Mouse (Mus musculus): ENCODE results near the gene Gdpd4. TPM values are rescaled to one million over a fixed set of nuclear protein-coding genes. Genes with fewer than 3 reads are reported as not detected.

Gene Gdpd4
- not detected in 2 replicates for polyA plus RNA-seq (2012; rRNA removed)

- Histone ChIP-seq H3K4me3 (replicated peaks; ENCODE audit: extremely low read depth, low read depth, low read length) (no peak within 1 kb of the TSS), H3K4me1 (ENCODE audit: control insufficient read depth, insufficient read depth, low read length) (no peaks in the 10 kb centered on the region)
- DNase-seq = no peak
- TF ChIP-seq POLR2A (IDR thresholded peaks at IDR 0.05; ENCODE audit: borderline replicate concordance, extremely low read depth, low read depth, low read length) = no peak
- TF ChIP-seq CTCF (IDR thresholded peaks at IDR 0.05; ENCODE audit: insufficient read depth, low read length) = no peak
- 78% methylated on average over 12 of the region's 12 CpGs for WGBS
Measured at GRCm38 (mm10) chr7:97919742-97920141, at the start of gene Gdpd4. Gdpd4 (plus strand) TSS chr7:97919955.

- TF ChIP-seq CTCF (IDR thresholded peaks at IDR 0.05; ENCODE audit: insufficient read depth, low read length) = no peak
- TF ChIP-seq POLR2A (IDR thresholded peaks at IDR 0.05; ENCODE audit: borderline replicate concordance, extremely low read depth, low read depth, low read length) = no peak
- H3K4me3 ChIP-seq (replicated peaks; ENCODE audit: extremely low read depth, low read depth, low read length) = no peak overlapping the region
- H3K4me1 ChIP-seq (ENCODE audit: control insufficient read depth, insufficient read depth, low read length) = no peaks in the 10 kb centered on the region
- 95% methylated on average over 4 of the region's 4 CpGs for WGBS
- DNase-seq = no peak
Measured at GRCm38 (mm10) chr7:97872396-97872795, 47.4 kb upstream of the Gdpd4 start.

DNA sequence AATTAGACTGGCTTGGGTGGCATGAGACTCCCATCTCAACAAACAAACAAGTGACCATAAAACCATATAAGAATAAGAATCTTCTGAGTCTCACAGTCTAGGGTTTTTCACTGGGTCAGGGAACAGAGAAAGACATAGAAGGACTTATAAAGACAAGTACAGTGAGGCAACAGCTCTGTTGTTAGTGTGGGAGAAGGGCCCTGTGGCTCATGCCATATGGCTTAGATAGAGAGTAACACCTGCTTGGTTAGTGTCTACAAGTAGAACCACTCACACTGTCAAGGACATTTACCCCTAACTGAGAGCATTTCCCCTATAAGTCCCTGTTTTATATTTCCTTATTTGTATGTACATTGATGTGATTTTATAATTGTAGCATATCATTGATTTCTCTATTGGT, 46.4 kb upstream of the Gdpd4 start:
- no peak for TF ChIP-seq CTCF (IDR thresholded peaks at IDR 0.05; ENCODE audit: insufficient read depth, low read length)
- DNase-seq = no peak
- Histone ChIP-seq H3K4me1 (ENCODE audit: control insufficient read depth, insufficient read depth, low read length) (no peaks in the 10 kb centered on the region), H3K4me3 (replicated peaks; ENCODE audit: extremely low read depth, low read depth, low read length) (no peak overlapping the region)

GRCm38 (mm10) chr7:97877846-97878538, 41.8 kb upstream of the Gdpd4 start:
- H3K4me1 ChIP-seq (ENCODE audit: control insufficient read depth, insufficient read depth, low read length) = no peaks in the 10 kb centered on the region
- 73% methylated on average over 7 of the region's 7 CpGs for WGBS
- DNase-seq = no peak
- H3K4me3 ChIP-seq (replicated peaks; ENCODE audit: extremely low read depth, low read depth, low read length) = no peak overlapping the region
- TF ChIP-seq CTCF (IDR thresholded peaks at IDR 0.05; ENCODE audit: insufficient read depth, low read length) = no peak
- no peak for TF ChIP-seq POLR2A (IDR thresholded peaks at IDR 0.05; ENCODE audit: borderline replicate concordance, extremely low read depth, low read depth, low read length)

DNA sequence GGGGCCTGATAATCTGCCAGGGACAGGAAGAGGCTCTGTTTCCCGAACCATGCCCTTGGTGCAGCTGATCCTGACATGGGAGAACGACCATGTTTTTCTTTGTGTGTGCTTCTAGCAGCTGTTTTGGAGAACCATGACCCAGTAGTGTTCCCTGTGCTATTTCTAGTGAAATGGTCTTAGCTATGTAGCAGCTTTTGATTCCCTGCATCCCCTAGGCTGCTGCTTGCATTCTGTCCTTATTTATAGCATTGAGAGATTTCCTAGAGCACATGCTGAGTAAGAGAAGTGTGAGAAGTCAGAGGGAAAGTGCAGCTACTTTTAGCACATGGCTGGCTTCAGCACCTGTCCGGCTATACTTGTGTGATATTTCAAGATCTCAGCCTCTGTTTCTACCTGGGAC, 8.1 kb upstream of the Gdpd4 start:
- DNase-seq = no peak
- TF ChIP-seq POLR2A (IDR thresholded peaks at IDR 0.05; ENCODE audit: borderline replicate concordance, extremely low read depth, low read depth, low read length) (no peak), CTCF (IDR thresholded peaks at IDR 0.05; ENCODE audit: insufficient read depth, low read length) (no peak)
- WGBS = 66% methylated on average over 3 of the region's 3 CpGs
- Histone ChIP-seq H3K4me1 (ENCODE audit: control insufficient read depth, insufficient read depth, low read length) (no peaks in the 10 kb centered on the region), H3K4me3 (replicated peaks; ENCODE audit: extremely low read depth, low read depth, low read length) (no peak overlapping the region)

GRCm38 (mm10) chr7:97914833-97915516, 4.8 kb upstream of the Gdpd4 start:
- Histone ChIP-seq H3K4me3 (replicated peaks; ENCODE audit: extremely low read depth, low read depth, low read length) (no peak overlapping the region), H3K4me1 (ENCODE audit: control insufficient read depth, insufficient read depth, low read length) (no peaks in the 10 kb centered on the region)
- TF ChIP-seq CTCF (IDR thresholded peaks at IDR 0.05; ENCODE audit: insufficient read depth, low read length) = no peak
- DNase-seq = no peak
- 56% methylated on average over 2 of the region's 2 CpGs for WGBS

- no peak for DNase-seq
- 50% methylated on average over 1 of the region's 1 CpGs for WGBS
- TF ChIP-seq POLR2A (IDR thresholded peaks at IDR 0.05; ENCODE audit: borderline replicate concordance, extremely low read depth, low read depth, low read length) (no peak), CTCF (IDR thresholded peaks at IDR 0.05; ENCODE audit: insufficient read depth, low read length) (no peak)
- no peak overlapping the region for H3K4me3 ChIP-seq (replicated peaks; ENCODE audit: extremely low read depth, low read depth, low read length)
- H3K4me1 ChIP-seq (ENCODE audit: control insufficient read depth, insufficient read depth, low read length) = no peaks in the 10 kb centered on the region
Measured at GRCm38 (mm10) chr7:97925819-97926218, 6.1 kb downstream of the Gdpd4 start.

DNA sequence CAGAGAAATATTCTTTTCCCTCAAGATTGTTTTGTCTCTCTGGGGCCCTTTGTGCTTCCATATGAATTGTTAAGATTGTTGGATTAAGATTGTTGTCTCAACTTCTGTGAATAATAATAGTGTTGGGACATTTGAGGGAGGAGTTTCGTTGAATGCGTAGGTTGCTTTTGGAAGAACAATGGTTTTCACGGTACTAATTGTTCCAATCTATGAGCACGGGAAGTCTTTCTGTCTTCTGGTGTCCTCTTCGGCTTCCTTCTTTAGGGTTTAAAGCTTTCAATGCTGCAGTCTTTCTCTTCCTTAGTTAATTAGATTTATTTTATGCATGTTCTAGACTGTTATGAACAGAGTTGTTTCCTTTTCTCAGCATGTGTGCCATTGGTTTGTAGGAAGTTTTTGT, 7.2 kb downstream of the Gdpd4 start:
- DNase-seq = no peak
- TF ChIP-seq POLR2A (IDR thresholded peaks at IDR 0.05; ENCODE audit: borderline replicate concordance, extremely low read depth, low read depth, low read length) (no peak), CTCF (IDR thresholded peaks at IDR 0.05; ENCODE audit: insufficient read depth, low read length) (no peak)
- WGBS = 68% methylated on average over 5 of the region's 5 CpGs
- Histone ChIP-seq H3K4me1 (ENCODE audit: control insufficient read depth, insufficient read depth, low read length) (no peaks in the 10 kb centered on the region), H3K4me3 (replicated peaks; ENCODE audit: extremely low read depth, low read depth, low read length) (no peak overlapping the region)

- no peaks in the 10 kb centered on the region for H3K4me1 ChIP-seq (ENCODE audit: control insufficient read depth, insufficient read depth, low read length)
- no peak overlapping the region for H3K4me3 ChIP-seq (replicated peaks; ENCODE audit: extremely low read depth, low read depth, low read length)
- TF ChIP-seq POLR2A (IDR thresholded peaks at IDR 0.05; ENCODE audit: borderline replicate concordance, extremely low read depth, low read depth, low read length) = no peak
- TF ChIP-seq CTCF (IDR thresholded peaks at IDR 0.05; ENCODE audit: insufficient read depth, low read length) = no peak
- DNase-seq = no peak
- 70% methylated on average over 1 of the region's 1 CpGs for WGBS
Measured at GRCm38 (mm10) chr7:97944485-97944884, 24.7 kb downstream of the Gdpd4 start.

GRCm38 (mm10) chr7:97972486-97972885, 52.7 kb downstream of the Gdpd4 start:
- Histone ChIP-seq H3K4me1 (ENCODE audit: control insufficient read depth, insufficient read depth, low read length) (no peaks in the 10 kb centered on the region), H3K4me3 (replicated peaks; ENCODE audit: extremely low read depth, low read depth, low read length) (no peak overlapping the region)
- DNase-seq = no peak
- 51% methylated on average over 4 of the region's 4 CpGs for WGBS
- no peak for TF ChIP-seq CTCF (IDR thresholded peaks at IDR 0.05; ENCODE audit: insufficient read depth, low read length)
- TF ChIP-seq POLR2A (IDR thresholded peaks at IDR 0.05; ENCODE audit: borderline replicate concordance, extremely low read depth, low read depth, low read length) = no peak

Data from lung, adult 2 months (tissue).